Mouse (Mus musculus) stomach, postnatal 0 days (tissue): ENCODE measurements around the gene Macrod1.

Experiments
- CTCF ChIP-seq: IDR thresholded peaks from 2 replicates; pipeline ENCODE4 v1.5.1; 2016; ENCODE audit warnings: antibody characterized with exemption, low read depth, mild to moderate bottlenecking, moderate library complexity
- EP300 ChIP-seq: optimal IDR thresholded peaks from 2 replicates; pipeline ENCODE3; 2016; ENCODE audit warnings: antibody characterized with exemption

DNA sequence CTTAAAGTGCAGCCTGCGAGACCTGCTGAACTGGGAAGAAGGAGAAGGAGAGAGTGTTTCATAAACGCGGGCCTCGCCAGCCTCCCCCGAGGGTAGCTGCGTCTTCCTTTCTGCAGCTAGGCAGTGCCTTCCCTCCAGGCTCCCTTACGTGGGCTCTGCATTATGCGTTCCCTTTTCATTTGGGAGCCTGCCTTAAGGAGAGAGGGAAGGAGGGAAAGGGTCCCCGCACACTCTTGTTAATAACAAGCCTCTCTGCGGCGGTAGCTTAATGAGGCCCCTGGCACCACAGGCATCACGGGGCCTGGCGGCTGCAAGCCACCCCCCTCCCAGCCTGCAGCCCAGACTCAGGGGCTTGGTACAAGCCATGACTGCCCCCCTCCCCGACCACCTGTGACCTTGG is 57.0 kb downstream of the Macrod1 start:
- TF ChIP-seq EP300 (no peak), CTCF (no peak)
